Mouse (Mus musculus) layer of hippocampus, adult 18-20 months (tissue): Measurements from ENCODE around the gene C330021F23Rik. TPM values are rescaled to one million over a fixed set of nuclear protein-coding genes. Genes with fewer than 3 reads are reported as not detected.
"Not testable (repeated sequence)": the region's sequence is repeated elsewhere in the genome, so short reads cannot be mapped to it uniquely, and the experiment has no call there.

Experiments used
- DNase-seq, 2 experiments: peaks; one replicate each; pipeline ENCODE4 v3.0.0; 2022; ENCODE audit warnings: low spot score in 2 of 2
- long read RNA-seq: library from polyadenylated mRNA; stranded (forward); transcript quantifications from one replicate; pipeline ENCODE4 v2.0.0, GENCODE M21; 2021
- total RNA-seq, 2 experiments: library from RNA; stranded (reverse); gene quantifications; 2 replicates each; pipeline ENCODE4 v1.2.3; 2021

The C330021F23Rik gene
- not detected for total RNA-seq
- long read RNA-seq = 0 reads

GRCm38 (mm10) chr8:3567641-3568371, at the start of gene C330021F23Rik:
C330021F23Rik (plus strand) TSS chr8:3567990.
- DNase-seq = no peak

GRCm38 (mm10) chr8:3522007-3522697, 45.6 kb upstream of the C330021F23Rik start:
- no peak for DNase-seq

GRCm38 (mm10) chr8:3530816-3531215, 37.0 kb upstream of the C330021F23Rik start:
- no peak for DNase-seq

- DNase-seq = no peak
These were observed 35.9 kb upstream of the C330021F23Rik start for GRCm38 (mm10) chr8:3531936-3532335.

GRCm38 (mm10) chr8:3536053-3536841, 31.5 kb upstream of the C330021F23Rik start:
- DNase-seq = no peak

GRCm38 (mm10) chr8:3536940-3537339, 30.9 kb upstream of the C330021F23Rik start:
- no peak for DNase-seq

GRCm38 (mm10) chr8:3537666-3538065, 30.1 kb upstream of the C330021F23Rik start:
- no peak for DNase-seq

GRCm38 (mm10) chr8:3539146-3539545, 28.6 kb upstream of the C330021F23Rik start:
- no peak for DNase-seq

GRCm38 (mm10) chr8:3540076-3540475, 27.7 kb upstream of the C330021F23Rik start:
- no peak for DNase-seq

GRCm38 (mm10) chr8:3546511-3546910, 21.3 kb upstream of the C330021F23Rik start:
- no peak for DNase-seq

- DNase-seq = no peak
These were observed 15.6 kb upstream of the C330021F23Rik start for GRCm38 (mm10) chr8:3552240-3552639.

- DNase-seq = no peak
These were observed 11.7 kb upstream of the C330021F23Rik start for GRCm38 (mm10) chr8:3556114-3556513.

- DNase-seq = no peak
These were observed 588 bp downstream of the C330021F23Rik start for GRCm38 (mm10) chr8:3568378-3568777.

- no peak for DNase-seq
These were observed 2.0 kb downstream of the C330021F23Rik start for GRCm38 (mm10) chr8:3569784-3570183.

GRCm38 (mm10) chr8:3574546-3574945, 6.8 kb downstream of the C330021F23Rik start:
- DNase-seq = no peak

GRCm38 (mm10) chr8:3576211-3576960, 8.6 kb downstream of the C330021F23Rik start:
- DNase-seq = no peak

GRCm38 (mm10) chr8:3579390-3580364, 11.9 kb downstream of the C330021F23Rik start:
- no peak for DNase-seq

- not testable (repeated sequence) for DNase-seq
These were observed 14.2 kb downstream of the C330021F23Rik start for GRCm38 (mm10) chr8:3581961-3582360.

GRCm38 (mm10) chr8:3586452-3586851, 18.7 kb downstream of the C330021F23Rik start:
- DNase-seq = no peak

- DNase-seq = no peak
These were observed 19.2 kb downstream of the C330021F23Rik start, which contains the start of gene Camsap3 for GRCm38 (mm10) chr8:3586993-3587390. Camsap3 (plus strand) TSS chr8:3587293.
